In genomic region chr6:51809164-51809824, GRCm38 (mm10) we compare ENCODE assay signal across 26 mouse cellular contexts.
DNase-seq lines count a peak whose midpoint lies in the region; ATAC-seq and TF ChIP-seq lines count a peak whose summit lies in the region.
"Had no signal": no experiment of that assay in that cellular context is flagged by ENCODE, and none has a peak within 500 bp of the region (broad histone marks: within the 10 kb centered on the region; RNA-seq: fewer than 3 reads in every experiment).

No protein-coding gene starts in this region.

- 35% methylated on average over 12 of the region's 12 CpGs for WGBS in embryonic facial prominence, embryonic 13.5 days
- 20% methylated on average over 12 of the region's 12 CpGs for WGBS in limb, embryonic 12.5 days
- 15% methylated on average over 12 of the region's 12 CpGs for WGBS in limb, embryonic 15.5 days
- 97% methylated on average over 12 of the region's 12 CpGs for WGBS in thymus, adult 2 months

- peaks cover 9% of the 10 kb centered on the region for H3K4me1 ChIP-seq in embryonic facial prominence, embryonic 13.5 days
- H3K4me1 ChIP-seq in limb, embryonic 12.5 days (replicated peaks): peaks cover 26% of the 10 kb centered on the region
- peaks cover 12% of the 10 kb centered on the region; the same call in 1 of the 2 replicates for H3K4me1 ChIP-seq in limb, embryonic 15.5 days
- H3K4me1 ChIP-seq in thymus, adult 2 months (replicated peaks; ENCODE audit: control insufficient read depth, insufficient read depth, low read length): no peaks in the 10 kb centered on the region
- H3K4me1 ChIP-seq: embryonic facial prominence, embryonic 15.5 days; forebrain, embryonic 15.5 days; heart, embryonic 13.5 days had no signal

- H3K9me3 ChIP-seq in embryonic facial prominence, embryonic 13.5 days: no peaks in the 10 kb centered on the region
- no peaks in the 10 kb centered on the region for H3K9me3 ChIP-seq in limb, embryonic 12.5 days
- H3K9me3 ChIP-seq in limb, embryonic 15.5 days: no peaks in the 10 kb centered on the region
- H3K9me3 ChIP-seq: embryonic facial prominence, embryonic 15.5 days; forebrain, embryonic 15.5 days; heart, embryonic 10.5 days; heart, embryonic 13.5 days had no signal

- peak; percentile 63 for DNase-seq in hindlimb bud, embryonic 11.5 days (ENCODE audit: extremely low spot score, low read depth, low spot score)
- DNase-seq in cerebellum, postnatal 14 days: no peak
- no peak for DNase-seq in lung, postnatal 36 days
- DNase-seq in thymus, adult 2 months: no peak
- DNase-seq in adrenal gland, adult (ENCODE audit: inconsistent age in 2 of 2, low spot score in 1 of 2): no peak
- DNase-seq: adrenal gland, adult 8-10 months; adrenal gland, postnatal 25 days; cerebellum, adult 11-12 months; cerebellum, adult 8-10 months; cerebellum, postnatal 10 days; gastrocnemius, postnatal 10 days; gastrocnemius, postnatal 36 days; heart, adult 2 months; heart, postnatal 14 days; heart, postnatal 4 days had no signal

- H3K27me3 ChIP-seq in embryonic facial prominence, embryonic 13.5 days: no peaks in the 10 kb centered on the region
- H3K27me3 ChIP-seq in limb, embryonic 12.5 days: no peaks in the 10 kb centered on the region
- peaks cover 6% of the 10 kb centered on the region; the same call in 1 of the 2 replicates for H3K27me3 ChIP-seq in limb, embryonic 15.5 days
- H3K27me3 ChIP-seq in thymus, adult 2 months (ENCODE audit: control insufficient read depth, insufficient read depth, low read length): no peaks in the 10 kb centered on the region
- H3K27me3 ChIP-seq: embryonic facial prominence, embryonic 15.5 days; forebrain, embryonic 12.5 days; forebrain, embryonic 15.5 days; heart, embryonic 13.5 days had no signal

- TF ChIP-seq POLR2A in thymus, adult 2 months (IDR thresholded peaks at IDR 0.05; ENCODE audit: control insufficient read depth, extremely low read depth, insufficient read depth, low read length, poor library complexity): no peak

- no peaks in the 10 kb centered on the region for H3K36me3 ChIP-seq in embryonic facial prominence, embryonic 13.5 days
- H3K36me3 ChIP-seq in limb, embryonic 12.5 days: no peaks in the 10 kb centered on the region
- H3K36me3 ChIP-seq in limb, embryonic 15.5 days: no peaks in the 10 kb centered on the region
- H3K36me3 ChIP-seq in thymus, adult 2 months (ENCODE audit: control insufficient read depth, insufficient read depth, low read length): no peaks in the 10 kb centered on the region
- H3K36me3 ChIP-seq: embryonic facial prominence, embryonic 15.5 days; forebrain, embryonic 12.5 days; forebrain, embryonic 15.5 days; heart, embryonic 10.5 days; heart, embryonic 13.5 days had no signal

- ATAC-seq in embryonic facial prominence, embryonic 13.5 days (ENCODE audit: insufficient number of reproducible peaks, insufficient read depth, low FRiP score, low TSS enrichment, low read depth): no peak
- peak; percentile 67; the same call in 1 of the 2 replicates for ATAC-seq in limb, embryonic 12.5 days (ENCODE audit: insufficient number of reproducible peaks, insufficient read depth, low FRiP score, low TSS enrichment, low read depth)
- no peak for ATAC-seq in limb, embryonic 15.5 days (ENCODE audit: insufficient number of reproducible peaks, low FRiP score, low TSS enrichment, low read depth)
- ATAC-seq: CD4-positive, CD25-positive, alpha-beta regulatory T cell, adult 4 months; forebrain, embryonic 15.5 days; hindbrain, postnatal 0 days had no signal

- no peak overlapping the region for H3K9ac ChIP-seq in embryonic facial prominence, embryonic 13.5 days
- H3K9ac ChIP-seq in limb, embryonic 12.5 days (replicated peaks): no peak overlapping the region
- H3K9ac ChIP-seq in limb, embryonic 15.5 days: no peak overlapping the region
- H3K9ac ChIP-seq: embryonic facial prominence, embryonic 15.5 days; forebrain, embryonic 12.5 days; forebrain, embryonic 15.5 days; heart, embryonic 13.5 days; hindbrain, embryonic 14.5 days had no signal

- no peak overlapping the region for H3K4me2 ChIP-seq in embryonic facial prominence, embryonic 13.5 days
- H3K4me2 ChIP-seq in limb, embryonic 12.5 days: peak overlapping the region; percentile 6; the same call in 1 of the 2 replicates
- H3K4me2 ChIP-seq in limb, embryonic 15.5 days: no peak overlapping the region
- H3K4me2 ChIP-seq: embryonic facial prominence, embryonic 15.5 days; forebrain, embryonic 12.5 days; forebrain, embryonic 15.5 days; heart, embryonic 13.5 days; hindbrain, embryonic 14.5 days had no signal

- H3K27ac ChIP-seq in embryonic facial prominence, embryonic 13.5 days: 0 out of 2 replicates have a peak overlapping the region, but pooled peaks have one; percentile 5
- peak overlapping the region; percentile 86 for H3K27ac ChIP-seq in limb, embryonic 12.5 days
- H3K27ac ChIP-seq in limb, embryonic 15.5 days: 0 out of 2 replicates have a peak overlapping the region, but pooled peaks have one; percentile 24
- H3K27ac ChIP-seq in thymus, adult 2 months (ENCODE audit: control insufficient read depth, insufficient read depth, low read length): no peak overlapping the region
- H3K27ac ChIP-seq: embryonic facial prominence, embryonic 15.5 days; forebrain, embryonic 12.5 days; forebrain, embryonic 15.5 days; heart, adult 2 months; heart, embryonic 10.5 days; heart, embryonic 13.5 days; hindbrain, embryonic 14.5 days; hindbrain, postnatal 0 days had no signal

- no peak for TF ChIP-seq CTCF in thymus, adult 2 months (IDR thresholded peaks at IDR 0.05; ENCODE audit: borderline replicate concordance, control insufficient read depth, extremely low read depth, insufficient read depth, low read length, poor library complexity)

- H3K4me3 ChIP-seq in embryonic facial prominence, embryonic 13.5 days: no peak overlapping the region
- H3K4me3 ChIP-seq in limb, embryonic 12.5 days (replicated peaks): no peak overlapping the region
- no peak overlapping the region for H3K4me3 ChIP-seq in limb, embryonic 15.5 days
- H3K4me3 ChIP-seq in thymus, adult 2 months (ENCODE audit: control insufficient read depth, insufficient read depth, low read length): no peak overlapping the region
- H3K4me3 ChIP-seq: embryonic facial prominence, embryonic 15.5 days; forebrain, embryonic 12.5 days; forebrain, embryonic 15.5 days; heart, adult 2 months; heart, embryonic 10.5 days; heart, embryonic 13.5 days had no signal
